Mouse (Mus musculus) kidney, adult 2 months (tissue): ENCODE results near the gene 2010003K11Rik. TPM values are rescaled to one million over a fixed set of nuclear protein-coding genes. Genes with fewer than 3 reads are reported as not detected.

ENCODE experiments used
- DNase-seq: peaks from one replicate; pipeline ENCODE4 v3.0.0; 2021
- H3K27ac ChIP-seq: fragments of 200-500 bp; 2 replicates; pipeline ENCODE4 v1.5.1; 2012; ENCODE audit warnings: low read depth, low read length, control low read depth, inconsistent platforms; ENCODE audit not compliant: insufficient read depth
- H3K27me3 ChIP-seq: fragments of 200-500 bp; replicated peaks from 2 replicates; pipeline ENCODE4 v1.6.1; 2012; ENCODE audit warnings: mild to moderate bottlenecking, moderate library complexity, low read length, inconsistent platforms; ENCODE audit not compliant: control insufficient read depth, insufficient read depth
- H3K36me3 ChIP-seq: fragments of 200-500 bp; 2 replicates; pipeline ENCODE4 v1.6.1; 2012; ENCODE audit warnings: mild to moderate bottlenecking, moderate library complexity, low read length, inconsistent platforms; ENCODE audit not compliant: control insufficient read depth, insufficient read depth
- H3K4me1 ChIP-seq: fragments of 200-500 bp; 2 replicates; pipeline ENCODE4 v1.6.1; 2011; ENCODE audit warnings: low read length; ENCODE audit not compliant: control insufficient read depth, insufficient read depth
- H3K4me3 ChIP-seq: fragments of 200-500 bp; 2 replicates; pipeline ENCODE4 v1.5.1; 2011; ENCODE audit warnings: mild to moderate bottlenecking, low read depth, low read length, control low read depth; ENCODE audit not compliant: insufficient read depth
- CTCF ChIP-seq: fragments of 200-500 bp; conservative IDR thresholded peaks from 2 replicates; pipeline ENCODE4 v1.5.1; 2011; ENCODE audit warnings: low read depth, mild to moderate bottlenecking, control low read depth, low read length, moderate library complexity, mixed read lengths; ENCODE audit not compliant: insufficient read depth, insufficient read length
- POLR2A ChIP-seq: fragments of 200-500 bp; IDR thresholded peaks from one replicate; pipeline ENCODE4 v1.6.1; 2011; ENCODE audit warnings: low read depth, low read length, control low read depth
- WGBS: fragments of 180-500 bp; shearing (Covaris S2); methylation state at CpG from one replicate; pipeline ENCODE4 v1.1.7; 2018; 5-methylcytosine and 5-hydroxymethylcytosine counted together
- polyA plus RNA-seq: library from polyadenylated mRNA; depleted of rRNA; stranded (reverse); fragments of >200 nt; gene quantifications from 2 replicates; pipeline ENCODE4 v1.2.3, GENCODE M21; 2012; rRNA removed

Gene 2010003K11Rik
- polyA plus RNA-seq, 1 experiment = 2.8 TPM

GRCm38 (mm10) chr19:4447445-4447844 lies 50.9 kb downstream of the 2010003K11Rik start:
- TF ChIP-seq CTCF (no peak), POLR2A (no peak)
- Histone ChIP-seq H3K4me3 (no peak overlapping the region), H3K36me3 (no peaks in the 10 kb centered on the region), H3K27me3 (no peaks in the 10 kb centered on the region), H3K27ac (no peak overlapping the region), H3K4me1 (no peaks in the 10 kb centered on the region)
- DNase-seq = no peak
- WGBS = 92% methylated on average over 9 of the region's 9 CpGs

Other genes starting within 250 kb of the 2010003K11Rik start
- 39.0 and 61.4 TPM in 2 replicates for gene Ssh3, start 229.4 kb downstream of the 2010003K11Rik start, polyA plus RNA-seq
- gene Ankrd13d, start 215.4 kb downstream of the 2010003K11Rik start, polyA plus RNA-seq = 4.2 and 5.1 TPM in 2 replicates
- gene Grk2, start 192.4 kb downstream of the 2010003K11Rik start, polyA plus RNA-seq = 56.7 and 60.3 TPM in 2 replicates
- gene Kdm2a, start 100.3 kb downstream of the 2010003K11Rik start, polyA plus RNA-seq = 74.3 and 89.5 TPM in 2 replicates
- 35.1 and 35.6 TPM in 2 replicates for gene Rhod, start 59.2 kb downstream of the 2010003K11Rik start, polyA plus RNA-seq
- gene Syt12, start 21.1 kb downstream of the 2010003K11Rik start, polyA plus RNA-seq = 4.6 and 9.8 TPM in 2 replicates
- gene Pcx, start 11.9 kb upstream of the 2010003K11Rik start, polyA plus RNA-seq = 286 and 295 TPM in 2 replicates
- gene Lrfn4, start 117.1 kb upstream of the 2010003K11Rik start, polyA plus RNA-seq = 6.1 and 8.7 TPM in 2 replicates
- 82.2 and 92.8 TPM in 2 replicates for gene Rce1, start 127.1 kb upstream of the 2010003K11Rik start, polyA plus RNA-seq
- 1.1 TPM in 2 replicates for gene Gm960, start 200.1 kb upstream of the 2010003K11Rik start, polyA plus RNA-seq
- gene Sptbn2, start 212.6 kb upstream of the 2010003K11Rik start, polyA plus RNA-seq = 11.0 and 12.0 TPM in 2 replicates